Comparison of ENCODE assay signal across 22 mouse cellular contexts in genomic region chr14:12342458-12343131, GRCm38 (mm10). TPM values are rescaled to one million over a fixed set of nuclear protein-coding genes. Genes with fewer than 3 reads are reported as not detected.
A peak's percentile ranks its signal among the peaks of the same experiment; 100 is the strongest.
DNase-seq lines count a peak whose midpoint lies in the region; ATAC-seq and TF ChIP-seq lines count a peak whose summit lies in the region.
"Had no signal": no experiment of that assay in that cellular context is flagged by ENCODE, and none has a peak within 500 bp of the region (broad histone marks: within the 10 kb centered on the region; RNA-seq: fewer than 3 reads in every experiment).

No protein-coding gene starts in this region.

- peak; percentile 62 for DNase-seq in hindbrain, embryonic 11.5 days (ENCODE audit: low spot score)
- peak; percentile 55 for DNase-seq in brain, embryonic 14.5 days (ENCODE audit: low read depth)
- peak; percentile 40 for DNase-seq in embryonic facial prominence, embryonic 14.5 days (ENCODE audit: low spot score)
- peak; percentile 61 for DNase-seq in limb, embryonic 11.5 days (ENCODE audit: low spot score)
- no peak for DNase-seq in gastrocnemius, adult 8-10 months (ENCODE audit: low spot score in 2 of 2)
- no peak for DNase-seq in lung, postnatal 10 days
- DNase-seq: adrenal gland, postnatal 36 days; cerebellum, postnatal 36 days; heart, postnatal 36 days; kidney, postnatal 14 days; layer of hippocampus, postnatal 36 days; liver, postnatal 0 days; right cerebral cortex, adult 18-20 months; spleen, adult 18-20 months had no signal

- no peak for TF ChIP-seq CTCF in brain, embryonic 14.5 days (IDR thresholded peaks at IDR 0.05; ENCODE audit: borderline replicate concordance, extremely low read depth, insufficient read depth, insufficient read length)

- no peak overlapping the region for H3K27ac ChIP-seq in hindbrain, embryonic 11.5 days (ENCODE audit: low read depth, low read length)
- H3K27ac ChIP-seq in hindbrain, embryonic 13.5 days = no peak overlapping the region
- H3K27ac ChIP-seq in embryonic facial prominence, embryonic 14.5 days (replicated peaks; ENCODE audit: low read depth, low read length) = no peak overlapping the region
- H3K27ac ChIP-seq in limb, embryonic 11.5 days (replicated peaks; ENCODE audit: low read depth, low read length) = no peak overlapping the region
- H3K27ac ChIP-seq: neural tube, embryonic 12.5 days; stomach, postnatal 0 days had no signal

- TF ChIP-seq POLR2A in brain, embryonic 14.5 days (IDR thresholded peaks at IDR 0.05; ENCODE audit: borderline replicate concordance, extremely low read depth, insufficient read depth, insufficient read length, poor library complexity, severe bottlenecking) = no peak

- no peak overlapping the region for H3K4me3 ChIP-seq in hindbrain, embryonic 11.5 days (ENCODE audit: low read depth, low read length)
- H3K4me3 ChIP-seq in hindbrain, embryonic 13.5 days = no peak overlapping the region
- H3K4me3 ChIP-seq in embryonic facial prominence, embryonic 14.5 days (ENCODE audit: low read depth, low read length) = no peak overlapping the region
- H3K4me3 ChIP-seq in limb, embryonic 11.5 days (ENCODE audit: low read depth, low read length) = no peak overlapping the region
- H3K4me3 ChIP-seq: neural tube, embryonic 12.5 days had no signal

- no peak overlapping the region for H3K9ac ChIP-seq in hindbrain, embryonic 11.5 days (ENCODE audit: low read depth, low read length)
- H3K9ac ChIP-seq in hindbrain, embryonic 13.5 days = no peak overlapping the region
- H3K9ac ChIP-seq in embryonic facial prominence, embryonic 14.5 days (ENCODE audit: low read depth, low read length) = no peak overlapping the region
- no peak overlapping the region for H3K9ac ChIP-seq in limb, embryonic 11.5 days (ENCODE audit: low read length)
- H3K9ac ChIP-seq: liver, postnatal 0 days; neural tube, embryonic 12.5 days had no signal

- peaks cover 94% of the 10 kb centered on the region for H3K27me3 ChIP-seq in hindbrain, embryonic 11.5 days (ENCODE audit: control insufficient read depth, insufficient read depth, low read length)
- peaks cover 99% of the 10 kb centered on the region for H3K27me3 ChIP-seq in hindbrain, embryonic 13.5 days
- H3K27me3 ChIP-seq in embryonic facial prominence, embryonic 14.5 days (replicated peaks; ENCODE audit: control insufficient read depth, insufficient read depth, low read length) = peaks cover 100% of the 10 kb centered on the region
- H3K27me3 ChIP-seq in limb, embryonic 11.5 days (ENCODE audit: control insufficient read depth, insufficient read depth, low read length) = peaks cover 86% of the 10 kb centered on the region

- WGBS in hindbrain, embryonic 11.5 days = 1% methylated on average over 23 of the region's 23 CpGs
- under 1% methylated on average over 23 of the region's 23 CpGs for WGBS in hindbrain, embryonic 13.5 days
- 2% methylated on average over 23 of the region's 23 CpGs for WGBS in embryonic facial prominence, embryonic 14.5 days
- WGBS in limb, embryonic 11.5 days = 2% methylated on average over 23 of the region's 23 CpGs

- no peak overlapping the region for H3K4me2 ChIP-seq in hindbrain, embryonic 11.5 days (replicated peaks; ENCODE audit: low read depth, low read length)
- H3K4me2 ChIP-seq in hindbrain, embryonic 13.5 days = no peak overlapping the region
- no peak overlapping the region for H3K4me2 ChIP-seq in embryonic facial prominence, embryonic 14.5 days (ENCODE audit: low read depth, low read length)
- no peak overlapping the region for H3K4me2 ChIP-seq in limb, embryonic 11.5 days (ENCODE audit: low read depth, severe bottlenecking)
- H3K4me2 ChIP-seq: neural tube, embryonic 12.5 days had no signal

- no peaks in the 10 kb centered on the region; the same call in 1 of the 2 replicates for H3K4me1 ChIP-seq in hindbrain, embryonic 11.5 days (replicated peaks; ENCODE audit: control insufficient read depth, insufficient read depth, low read length)
- H3K4me1 ChIP-seq in hindbrain, embryonic 13.5 days (replicated peaks) = peaks cover 28% of the 10 kb centered on the region
- no peaks in the 10 kb centered on the region for H3K4me1 ChIP-seq in embryonic facial prominence, embryonic 14.5 days (ENCODE audit: control insufficient read depth, insufficient read depth, low read length)
- H3K4me1 ChIP-seq in limb, embryonic 11.5 days (ENCODE audit: control insufficient read depth, insufficient read depth, low read length) = peaks cover 19% of the 10 kb centered on the region; the same call in 1 of the 2 replicates

- H3K9me3 ChIP-seq in hindbrain, embryonic 11.5 days (ENCODE audit: control insufficient read depth, low read length) = no peaks in the 10 kb centered on the region
- no peaks in the 10 kb centered on the region for H3K9me3 ChIP-seq in hindbrain, embryonic 13.5 days
- no peaks in the 10 kb centered on the region for H3K9me3 ChIP-seq in embryonic facial prominence, embryonic 14.5 days (ENCODE audit: control insufficient read depth, low read length)
- no peaks in the 10 kb centered on the region for H3K9me3 ChIP-seq in limb, embryonic 11.5 days (ENCODE audit: control insufficient read depth, low read length)
- H3K9me3 ChIP-seq: neural tube, embryonic 12.5 days had no signal

- ATAC-seq in hindbrain, embryonic 11.5 days (ENCODE audit: low FRiP score) = no peak
- no peak for ATAC-seq in hindbrain, embryonic 13.5 days (ENCODE audit: low FRiP score)
- no peak for ATAC-seq in embryonic facial prominence, embryonic 14.5 days (ENCODE audit: low read depth)
- no peak for ATAC-seq in limb, embryonic 11.5 days (ENCODE audit: insufficient number of reproducible peaks, low FRiP score, low TSS enrichment, low read depth)
- no peak for ATAC-seq in monocyte, adult 5-6 weeks (replicated peaks; ENCODE audit: insufficient number of reproducible peaks, low FRiP score, low TSS enrichment, poor library complexity, severe bottlenecking)
- ATAC-seq: intestine, postnatal 0 days; liver, postnatal 0 days had no signal

- no peaks in the 10 kb centered on the region for H3K36me3 ChIP-seq in hindbrain, embryonic 11.5 days (ENCODE audit: control insufficient read depth, insufficient read depth, low read length)
- no peaks in the 10 kb centered on the region for H3K36me3 ChIP-seq in hindbrain, embryonic 13.5 days
- H3K36me3 ChIP-seq in embryonic facial prominence, embryonic 14.5 days (ENCODE audit: control insufficient read depth, insufficient read depth, low read length) = no peaks in the 10 kb centered on the region
- no peaks in the 10 kb centered on the region for H3K36me3 ChIP-seq in limb, embryonic 11.5 days (ENCODE audit: control insufficient read depth, insufficient read depth, low read length)
- H3K36me3 ChIP-seq: neural tube, embryonic 12.5 days had no signal

RNA-seq across cellular contexts. Expression of gene Fezf2, which starts 5.4 kb away (rescaled TPM):
- not detected in 2 replicates for polyA plus RNA-seq in hindbrain, embryonic 11.5 days (2014; fragmentation: Nextera tagmentation; extraction: Ambion mirVana)
- polyA plus RNA-seq in hindbrain, embryonic 13.5 days (2015; fragmentation: Nextera tagmentation; extraction: Ambion mirVana) = 0.10 and 0.74 TPM in 2 replicates
- 16.5 and 79.1 TPM in 2 replicates for polyA plus RNA-seq in brain, embryonic 14.5 days (2012; rRNA removed)
- polyA plus RNA-seq in embryonic facial prominence, embryonic 14.5 days (2014; fragmentation: Nextera tagmentation; extraction: Ambion mirVana) = 0.51 TPM in 1 of 2 replicates, not detected in the other
- polyA plus RNA-seq in limb, embryonic 11.5 days (2014; fragmentation: Nextera tagmentation; extraction: Ambion mirVana) = 0.17 TPM in 1 of 2 replicates, not detected in the other
- not detected for total RNA-seq in gastrocnemius, adult 8-10 months (2022)
- total RNA-seq in monocyte, adult 5-6 weeks (2017) = not detected in 3 replicates
- total RNA-seq: adrenal gland, postnatal 36 days; gastrocnemius, adult 18-20 months; heart, adult 8-10 months; heart, postnatal 36 days had no signal
- polyA plus RNA-seq: intestine, postnatal 0 days; liver, postnatal 0 days; neural tube, embryonic 12.5 days; stomach, postnatal 0 days; urinary bladder, adult 2 months had no signal

RNA-seq across cellular contexts. Expression of gene 3830406C13Rik, which starts 58.6 kb away (rescaled TPM):
- polyA plus RNA-seq in hindbrain, embryonic 11.5 days (2014; fragmentation: Nextera tagmentation; extraction: Ambion mirVana) = 26.2 and 33.2 TPM in 2 replicates
- polyA plus RNA-seq in hindbrain, embryonic 13.5 days (2015; fragmentation: Nextera tagmentation; extraction: Ambion mirVana) = 31.5 and 34.8 TPM in 2 replicates
- 17.2 and 20.8 TPM in 2 replicates for polyA plus RNA-seq in brain, embryonic 14.5 days (2012; rRNA removed)
- polyA plus RNA-seq in embryonic facial prominence, embryonic 14.5 days (2014; fragmentation: Nextera tagmentation; extraction: Ambion mirVana) = 42.7 and 48.7 TPM in 2 replicates
- polyA plus RNA-seq in limb, embryonic 11.5 days (2014; fragmentation: Nextera tagmentation; extraction: Ambion mirVana) = 25.1 and 25.6 TPM in 2 replicates
- total RNA-seq in gastrocnemius, adult 8-10 months (2022) = 10 to 100 TPM; 10.1 to 14.9 (median 12.6) TPM
- total RNA-seq in monocyte, adult 5-6 weeks (2017) = 24.0 to 42.9 TPM (median 31.2 TPM) in 3 replicates

RNA-seq across cellular contexts. Expression of gene Gm49355, which starts 58.8 kb away (rescaled TPM):
- 0.08 and 0.23 TPM in 2 replicates for polyA plus RNA-seq in hindbrain, embryonic 11.5 days (2014; fragmentation: Nextera tagmentation; extraction: Ambion mirVana)
- polyA plus RNA-seq in hindbrain, embryonic 13.5 days (2015; fragmentation: Nextera tagmentation; extraction: Ambion mirVana) = 0.10 TPM in 1 of 2 replicates, not detected in the other
- 0.19 and 0.44 TPM in 2 replicates for polyA plus RNA-seq in brain, embryonic 14.5 days (2012; rRNA removed)
- not detected in 2 replicates for polyA plus RNA-seq in embryonic facial prominence, embryonic 14.5 days (2014; fragmentation: Nextera tagmentation; extraction: Ambion mirVana)
- 0.04 TPM in 1 of 2 replicates, not detected in the other for polyA plus RNA-seq in limb, embryonic 11.5 days (2014; fragmentation: Nextera tagmentation; extraction: Ambion mirVana)
- total RNA-seq in gastrocnemius, adult 8-10 months (2022) = under 1 TPM in 2 of 4 experiments, not detected in 2; 0.11 to 0.15 TPM
- total RNA-seq in monocyte, adult 5-6 weeks (2017) = not detected in 3 replicates
- total RNA-seq: heart, postnatal 36 days had no signal

Comparison
In these comparisons a context has a peak if more than half of its experiments do, and no peak if none do; other contexts are left out.
1. DNase-seq: peak in hindbrain, embryonic 11.5 days (single experiment), brain, embryonic 14.5 days (single experiment), embryonic facial prominence, embryonic 14.5 days (single experiment) and limb, embryonic 11.5 days (single experiment); none in gastrocnemius, adult 8-10 months (0 of 2) and lung, postnatal 10 days (single experiment).
2. RNA of gene Fezf2, which starts 5.4 kb away (polyA plus RNA-seq): 16.5 to 79.1 TPM in brain, embryonic 14.5 days; 0.10 to 0.74 TPM in hindbrain, embryonic 13.5 days, 0.51 TPM in embryonic facial prominence, embryonic 14.5 days, not detected in hindbrain, embryonic 11.5 days and 0.17 TPM in limb, embryonic 11.5 days; every median in the first group is over 10 times any median in the second.